Comparison of ENCODE assay signal across 9 mouse cellular contexts in the genomic region with DNA sequence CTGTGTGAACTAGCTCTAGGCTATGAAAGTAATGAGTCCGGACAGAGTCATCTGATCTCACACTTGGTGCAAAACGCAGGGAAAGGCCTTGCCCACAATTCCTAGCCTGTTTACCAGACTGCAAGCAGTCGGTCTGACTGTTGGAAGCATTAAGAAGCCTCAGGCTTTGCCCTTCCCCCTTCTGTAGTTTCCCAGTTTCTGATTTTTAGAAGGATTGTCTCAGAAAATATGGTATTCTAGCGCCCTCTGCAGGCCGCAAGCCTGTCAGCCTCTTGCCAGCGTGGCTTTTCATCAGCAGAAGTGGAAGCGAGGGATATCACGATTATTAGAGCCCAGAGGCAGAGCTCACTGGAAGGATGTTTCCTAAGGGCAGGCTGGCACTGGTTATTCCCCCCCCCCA.
DNase-seq lines count a peak whose midpoint lies in the region; ATAC-seq and TF ChIP-seq lines count a peak whose summit lies in the region.
"Had no signal": no experiment of that assay in that cellular context is flagged by ENCODE, and none has a peak within 500 bp of the region (broad histone marks: within the 10 kb centered on the region; RNA-seq: fewer than 3 reads in every experiment).

No protein-coding gene starts in this region.

- H3K27me3 ChIP-seq in Patski, result no peaks in the 10 kb centered on the region
- no peaks in the 10 kb centered on the region for H3K27me3 ChIP-seq in hindbrain, embryonic 12.5 days

- no peak overlapping the region for H3K9ac ChIP-seq in hindbrain, embryonic 12.5 days
- H3K9ac ChIP-seq: stomach, embryonic 15.5 days had no signal

- peak; percentile 85 for ATAC-seq in Patski
- ATAC-seq in hindbrain, embryonic 12.5 days (ENCODE audit: low FRiP score), result peak; percentile 74

- H3K36me3 ChIP-seq in hindbrain, embryonic 12.5 days, result no peaks in the 10 kb centered on the region
- H3K36me3 ChIP-seq: stomach, embryonic 15.5 days had no signal

- 4% methylated on average over 8 of the region's 8 CpGs for WGBS in hindbrain, embryonic 12.5 days

- H3K4me1 ChIP-seq in hindbrain, embryonic 12.5 days, result peaks cover 35% of the 10 kb centered on the region
- H3K4me1 ChIP-seq: stomach, embryonic 15.5 days had no signal

- H3K4me2 ChIP-seq in hindbrain, embryonic 12.5 days (replicated peaks), result no peak overlapping the region
- H3K4me2 ChIP-seq: stomach, embryonic 15.5 days had no signal

- in situ Hi-C loops in Patski (cut with MboI; ENCODE audit: low pct_unique_long_range_greater_than_20kb), result loop anchor here (5.0 kb wide), 1 partner anchor 581 kb away; no protein-coding TSS in a partner anchor

- CTCF ChIA-PET in Patski (lab: Charles Lee), result interaction anchor here (0.7 to 5.4 kb wide), 22 partner anchors 11 to 588 kb away, joined by 3 to 44 read pairs (median 4); no protein-coding TSS in a partner anchor

- no peak overlapping the region for H3K27ac ChIP-seq in hindbrain, embryonic 12.5 days
- H3K27ac ChIP-seq: stomach, embryonic 15.5 days had no signal

- POLR2A ChIA-PET in Patski (lab: Charles Lee), result interaction anchor here (1.5 to 1.7 kb wide), 3 partner anchors 69 to 599 kb away, joined by 3 read pairs; a partner anchor contains a TSS

- H3K4me3 ChIP-seq in hindbrain, embryonic 12.5 days, result no peak overlapping the region
- H3K4me3 ChIP-seq: stomach, embryonic 15.5 days had no signal

- peak; percentile 96 for TF ChIP-seq CTCF in Patski (IDR thresholded peaks at IDR 0.05)

- peak; percentile 91 for DNase-seq in Patski (ENCODE audit: low read depth, low spot score)
- peak; percentile 68 for DNase-seq in cerebellum, adult 9-11 months
- peak; percentile 72 to 93 for DNase-seq in frontal cortex, adult 2 months (ENCODE audit: extremely low spot score in 1 of 2, low spot score in 1 of 2)
- DNase-seq in layer of hippocampus, adult 9-11 months, result peak; percentile 77
- DNase-seq in lung, postnatal 25 days (ENCODE audit: low spot score), result peak; percentile 85
- DNase-seq in retina, postnatal 1 day, result peak; percentile 94
- DNase-seq in urinary bladder, adult 2 months (ENCODE audit: low spot score), result peak; percentile 64

- H3K9me3 ChIP-seq in hindbrain, embryonic 12.5 days (replicated peaks), result no peaks in the 10 kb centered on the region
- H3K9me3 ChIP-seq: stomach, embryonic 15.5 days had no signal
